Mouse (Mus musculus): ENCODE results near the gene Adk. TPM values are rescaled to one million over a fixed set of nuclear protein-coding genes. Genes with fewer than 3 reads are reported as not detected.
A peak's percentile ranks its signal among the peaks of the same experiment; 100 is the strongest.

The Adk gene
- polyA plus RNA-seq, 1 experiment from 2014 or later = 104 TPM

DNA sequence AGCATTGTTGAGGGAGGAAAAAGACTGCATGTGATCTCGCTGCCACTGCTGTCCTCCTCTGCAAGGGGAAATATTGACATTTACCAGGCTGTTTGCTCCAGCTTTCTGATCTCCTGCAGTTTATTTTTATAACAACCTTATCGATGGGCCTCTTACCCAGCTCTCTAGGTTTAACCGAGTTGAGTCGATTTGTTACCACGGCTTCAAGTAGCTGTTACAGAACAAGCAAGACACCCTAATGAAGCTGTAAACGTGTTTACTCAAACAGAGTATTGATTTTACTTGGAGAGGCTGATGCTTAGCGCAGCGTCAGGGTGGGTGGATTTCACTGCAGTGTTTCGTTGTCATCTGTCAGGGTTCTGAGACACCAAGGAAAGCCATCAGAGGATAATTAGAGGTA is 382.3 kb downstream of the Adk start:
- Histone ChIP-seq H3K9ac (no peak overlapping the region), H3K4me3 (no peak overlapping the region), H3K36me3 (ENCODE audit: poor library complexity, severe bottlenecking) (no peaks in the 10 kb centered on the region), H3K9me3 (replicated peaks) (no peaks in the 10 kb centered on the region), H3K4me1 (peaks cover 10% of the 10 kb centered on the region), H3K4me2 (no peak overlapping the region), H3K27ac (no peak overlapping the region), H3K27me3 (no peaks in the 10 kb centered on the region)
- ATAC-seq = no peak
- 50% methylated on average over 9 of the region's 9 CpGs for WGBS

DNA sequence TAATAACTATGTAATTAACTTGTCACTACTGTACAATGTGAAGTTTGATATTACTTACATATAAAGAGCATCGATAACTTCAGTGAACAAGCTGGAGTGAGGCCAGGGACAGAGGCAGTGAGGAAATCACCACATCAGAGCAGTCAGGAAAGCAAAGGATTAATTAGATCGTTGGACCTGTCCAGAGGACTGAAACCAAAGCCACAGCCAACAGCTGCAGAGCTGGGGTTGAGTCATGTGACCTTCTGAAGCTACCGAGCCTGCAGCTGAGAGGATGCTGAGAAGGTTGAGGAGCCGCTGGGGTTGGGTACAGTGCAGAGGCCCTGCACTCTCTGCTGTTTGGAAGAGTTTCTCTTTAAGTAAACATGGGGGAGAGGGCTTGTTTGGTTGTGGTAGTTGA is 387.4 kb downstream of the Adk start:
- Histone ChIP-seq H3K36me3 (ENCODE audit: poor library complexity, severe bottlenecking) (no peaks in the 10 kb centered on the region), H3K27ac (no peak overlapping the region), H3K9ac (no peak overlapping the region), H3K4me3 (no peak overlapping the region), H3K4me2 (no peak overlapping the region), H3K4me1 (peaks cover 12% of the 10 kb centered on the region; the same call in 1 of the 2 replicates), H3K27me3 (no peaks in the 10 kb centered on the region), H3K9me3 (replicated peaks) (no peaks in the 10 kb centered on the region; the same call in 1 of the 2 replicates)
- WGBS = 30% methylated on average over 4 of the region's 4 CpGs
- ATAC-seq = peak; percentile 68

DNA sequence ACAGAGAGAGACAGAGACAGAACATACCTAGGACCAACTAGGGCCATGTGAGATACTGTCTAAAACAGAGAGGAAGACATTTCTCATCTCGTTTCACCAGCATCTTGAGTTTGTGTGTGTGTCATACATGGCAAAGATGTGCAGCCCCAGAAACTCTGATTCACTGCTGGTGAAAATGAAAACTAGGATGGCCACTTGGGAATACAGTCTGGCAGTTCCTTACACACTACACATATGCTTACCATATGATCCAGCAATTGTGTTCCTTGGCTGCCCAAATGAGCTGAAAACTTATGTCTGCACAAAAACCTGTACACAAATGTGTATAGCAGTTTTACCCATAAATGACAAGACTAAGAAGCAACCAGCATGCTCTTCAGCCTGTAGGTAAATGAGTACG is 388.2 kb downstream of the Adk start:
- Histone ChIP-seq H3K36me3 (ENCODE audit: poor library complexity, severe bottlenecking) (no peaks in the 10 kb centered on the region), H3K9ac (no peak overlapping the region), H3K4me1 (peaks cover 12% of the 10 kb centered on the region; the same call in 1 of the 2 replicates), H3K27me3 (no peaks in the 10 kb centered on the region), H3K9me3 (replicated peaks) (no peaks in the 10 kb centered on the region; the same call in 1 of the 2 replicates), H3K4me2 (no peak overlapping the region), H3K27ac (no peak overlapping the region), H3K4me3 (no peak overlapping the region)
- no peak for ATAC-seq
- 93% methylated on average over 2 of the region's 2 CpGs for WGBS

DNA sequence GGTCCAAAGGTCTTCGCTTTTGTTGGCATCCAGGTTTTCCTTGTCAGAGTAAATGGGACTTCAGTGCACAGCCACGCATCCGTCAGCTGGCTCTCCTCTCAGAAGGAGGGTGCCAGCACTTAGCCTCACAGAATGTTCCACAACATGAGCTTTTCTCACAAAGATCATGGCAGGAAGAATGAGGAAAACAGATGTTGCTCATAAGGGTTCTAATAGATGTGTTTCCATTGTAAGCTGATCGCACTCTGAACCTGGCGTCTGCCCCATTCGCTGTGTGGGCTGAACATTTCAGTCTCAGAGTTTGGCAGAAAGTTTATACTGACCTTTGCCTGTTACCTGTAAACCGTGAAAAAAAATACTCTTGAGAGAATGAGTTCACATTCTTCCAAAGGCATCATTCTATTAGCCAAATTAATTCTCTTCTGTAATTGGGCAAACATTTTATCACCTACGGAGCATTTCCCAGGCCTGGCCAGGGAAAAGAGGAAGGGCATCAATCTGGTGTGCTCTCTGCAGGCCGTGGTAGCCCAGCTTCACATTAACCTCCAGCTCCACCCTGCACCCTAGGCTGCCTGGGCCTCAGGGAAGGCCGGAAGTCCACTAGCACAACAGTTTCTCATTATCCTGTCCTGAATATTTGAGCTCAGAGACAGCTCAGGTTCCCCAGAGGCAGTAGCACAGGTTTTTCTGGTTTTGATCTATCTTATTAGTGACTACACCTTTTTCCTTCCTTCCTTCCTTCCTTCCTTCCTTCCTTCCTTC is 389.6 kb downstream of the Adk start:
- no peak overlapping the region for H3K27ac ChIP-seq
- no peaks in the 10 kb centered on the region for H3K36me3 ChIP-seq (ENCODE audit: poor library complexity, severe bottlenecking)
- H3K27me3 ChIP-seq = no peaks in the 10 kb centered on the region
- H3K9ac ChIP-seq = no peak overlapping the region
- no peaks in the 10 kb centered on the region; the same call in 1 of the 2 replicates for H3K9me3 ChIP-seq (replicated peaks)
- no peak overlapping the region for H3K4me2 ChIP-seq
- no peak for ATAC-seq
- 81% methylated on average over 10 of the region's 10 CpGs for WGBS
- peaks cover 12% of the 10 kb centered on the region; the same call in 1 of the 2 replicates for H3K4me1 ChIP-seq
- H3K4me3 ChIP-seq = no peak overlapping the region

DNA sequence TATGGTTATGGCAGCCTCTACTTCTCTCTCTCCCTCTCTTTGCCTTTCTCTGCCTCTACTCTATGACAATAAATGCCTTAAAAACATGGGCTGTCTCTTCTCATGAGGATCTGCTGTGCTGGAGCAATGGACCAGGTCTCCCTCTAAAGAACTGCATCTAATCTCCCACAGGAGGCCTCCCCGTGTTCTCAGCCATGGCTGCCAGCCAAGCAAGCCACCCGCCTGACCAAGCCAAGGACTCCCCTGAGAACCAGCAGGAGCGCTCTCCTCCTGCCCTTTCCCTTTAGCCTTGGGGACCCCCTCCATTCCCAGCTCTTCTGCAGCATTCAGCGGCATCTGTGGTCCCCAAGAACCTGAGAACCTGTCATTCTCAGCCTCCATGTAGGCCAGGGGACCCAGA is 400.2 kb downstream of the Adk start:
- ATAC-seq = no peak
- Histone ChIP-seq H3K27me3 (no peaks in the 10 kb centered on the region), H3K9me3 (replicated peaks) (no peaks in the 10 kb centered on the region), H3K4me3 (no peak overlapping the region), H3K27ac (no peak overlapping the region), H3K36me3 (ENCODE audit: poor library complexity, severe bottlenecking) (no peaks in the 10 kb centered on the region), H3K9ac (no peak overlapping the region), H3K4me2 (no peak overlapping the region), H3K4me1 (no peaks in the 10 kb centered on the region)
- 62% methylated on average over 4 of the region's 4 CpGs for WGBS

DNA sequence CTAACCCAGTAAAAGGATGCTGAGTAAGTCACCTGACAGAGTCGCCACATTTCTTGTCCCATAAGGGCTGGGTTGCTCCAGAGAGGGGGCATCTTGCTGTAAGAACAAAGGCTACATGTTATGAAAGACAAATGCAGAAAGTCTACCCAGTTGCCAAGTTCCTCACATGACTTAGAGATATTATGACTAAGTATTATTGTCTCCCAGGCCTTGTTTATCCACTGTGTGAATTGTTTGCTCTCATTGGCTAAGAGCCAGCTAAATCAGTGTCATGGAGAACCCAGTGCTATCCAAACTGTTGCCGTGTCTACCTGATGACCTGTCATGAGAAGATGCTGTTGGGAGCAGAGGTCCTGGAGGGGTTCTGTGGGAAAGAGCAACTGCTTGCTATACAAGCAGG is 401.5 kb downstream of the Adk start:
- 91% methylated on average over 2 of the region's 2 CpGs for WGBS
- no peak for ATAC-seq
- Histone ChIP-seq H3K27ac (no peak overlapping the region), H3K4me3 (no peak overlapping the region), H3K36me3 (ENCODE audit: poor library complexity, severe bottlenecking) (no peaks in the 10 kb centered on the region), H3K9ac (no peak overlapping the region), H3K9me3 (replicated peaks) (no peaks in the 10 kb centered on the region), H3K4me1 (peaks cover 4% of the 10 kb centered on the region; the same call in 1 of the 2 replicates), H3K27me3 (no peaks in the 10 kb centered on the region), H3K4me2 (no peak overlapping the region)

DNA sequence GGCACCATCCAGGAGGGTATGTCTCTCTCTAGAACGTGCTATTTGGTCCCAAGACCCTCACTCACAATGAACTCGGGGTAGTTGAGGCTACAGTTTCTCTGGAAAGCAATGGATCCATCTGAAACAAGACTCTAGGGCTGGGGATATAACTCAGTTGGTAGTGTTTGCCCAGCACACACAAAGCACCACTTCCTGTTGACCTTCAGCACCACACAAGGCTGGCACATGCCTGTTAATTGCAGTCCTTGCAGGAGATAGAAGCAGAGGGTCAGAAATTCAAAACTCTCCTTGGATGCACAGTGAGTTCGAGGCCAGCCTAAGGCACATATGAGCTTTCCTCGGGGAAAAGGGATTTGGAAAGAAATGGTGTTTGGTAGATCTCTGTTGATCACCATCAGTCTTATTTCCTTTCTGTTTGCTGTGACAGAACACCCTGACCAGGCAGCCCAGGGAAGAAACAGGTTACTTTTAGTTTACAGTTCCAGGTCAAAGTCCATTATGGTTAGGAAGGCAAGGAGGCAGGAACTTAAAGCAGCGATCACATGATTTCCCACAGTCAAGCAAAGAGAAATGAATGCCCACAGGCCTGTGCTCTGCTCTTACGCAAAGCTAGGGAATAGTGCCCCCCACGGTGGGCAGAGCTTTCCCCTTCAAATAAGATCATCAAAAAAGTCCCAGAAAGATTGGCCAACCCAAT is 403.4 kb downstream of the Adk start:
- Histone ChIP-seq H3K4me3 (no peak overlapping the region), H3K9me3 (replicated peaks) (no peaks in the 10 kb centered on the region), H3K9ac (no peak overlapping the region), H3K4me1 (peaks cover 4% of the 10 kb centered on the region; the same call in 1 of the 2 replicates), H3K27me3 (no peaks in the 10 kb centered on the region), H3K4me2 (no peak overlapping the region), H3K27ac (no peak overlapping the region), H3K36me3 (ENCODE audit: poor library complexity, severe bottlenecking) (no peaks in the 10 kb centered on the region)
- ATAC-seq = no peak
- 95% methylated on average over 7 of the region's 7 CpGs for WGBS

DNA sequence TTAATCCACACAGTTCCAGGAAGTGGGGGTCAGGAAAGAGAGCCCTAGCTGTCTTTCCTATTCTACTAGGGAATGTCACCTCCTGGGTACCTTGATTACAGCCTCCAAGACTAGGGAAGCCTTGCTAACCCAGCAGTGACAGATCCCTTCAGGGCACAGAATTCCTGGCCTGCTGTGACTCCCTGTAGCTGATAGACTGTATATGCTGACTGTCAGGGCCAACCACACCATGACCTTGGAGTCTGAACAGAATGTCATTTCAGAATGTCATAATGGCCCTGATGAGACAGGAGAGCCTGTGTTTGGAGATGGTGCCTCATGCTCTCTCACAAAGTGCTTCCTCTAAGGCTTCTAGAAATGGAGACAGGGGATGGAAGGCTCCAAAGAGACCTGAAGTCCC is 404.2 kb downstream of the Adk start:
- Histone ChIP-seq H3K36me3 (ENCODE audit: poor library complexity, severe bottlenecking) (no peaks in the 10 kb centered on the region), H3K4me2 (no peak overlapping the region), H3K9me3 (replicated peaks) (no peaks in the 10 kb centered on the region), H3K27ac (no peak overlapping the region), H3K9ac (no peak overlapping the region), H3K27me3 (no peaks in the 10 kb centered on the region), H3K4me1 (peaks cover 4% of the 10 kb centered on the region; the same call in 1 of the 2 replicates), H3K4me3 (no peak overlapping the region)
- ATAC-seq = no peak

DNA sequence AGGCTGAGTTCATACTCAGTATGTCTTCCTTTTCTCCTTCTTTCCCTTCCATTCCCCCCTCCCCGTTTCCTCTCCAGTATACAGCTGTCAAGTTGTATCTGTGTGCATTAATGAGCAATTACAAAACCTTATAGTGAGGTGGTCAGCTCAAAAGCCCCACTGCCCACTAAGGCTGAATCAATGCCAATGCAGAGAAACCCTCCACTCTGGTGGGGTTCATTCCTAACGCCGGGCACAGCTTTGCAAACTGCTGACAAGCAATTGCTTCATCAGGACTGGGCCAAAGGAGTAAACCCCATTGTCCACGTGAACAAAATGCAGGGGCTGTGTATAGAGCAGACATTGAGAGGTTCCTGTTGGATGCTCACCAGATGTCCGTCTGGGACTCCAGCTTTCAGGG is 405.5 kb downstream of the Adk start:
- WGBS = 66% methylated on average over 5 of the region's 5 CpGs

DNA sequence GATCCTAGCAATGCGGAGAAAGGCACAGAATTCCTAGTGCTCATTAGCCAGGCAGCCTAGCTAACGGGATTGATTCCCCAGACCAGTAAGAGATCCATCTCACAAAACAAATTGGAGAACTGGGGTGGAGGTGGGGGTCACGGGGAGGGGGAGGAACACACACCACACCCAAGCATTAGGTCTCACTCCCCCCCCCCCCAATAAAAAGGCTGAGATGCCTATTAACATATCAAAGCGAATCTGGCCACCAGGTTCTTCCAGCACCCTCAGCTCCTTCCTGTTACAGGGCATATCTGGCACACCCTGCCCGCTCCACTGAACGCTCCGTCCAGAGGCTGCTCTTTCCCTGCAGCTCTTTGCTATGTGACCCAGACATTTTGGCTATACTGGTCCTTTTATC is 406.3 kb downstream of the Adk start:
- Histone ChIP-seq H3K27me3 (no peaks in the 10 kb centered on the region), H3K4me2 (no peak overlapping the region), H3K27ac (no peak overlapping the region), H3K4me3 (no peak overlapping the region), H3K36me3 (ENCODE audit: poor library complexity, severe bottlenecking) (no peaks in the 10 kb centered on the region), H3K9me3 (replicated peaks) (no peaks in the 10 kb centered on the region), H3K4me1 (peaks cover 4% of the 10 kb centered on the region; the same call in 1 of the 2 replicates), H3K9ac (no peak overlapping the region)
- ATAC-seq = no peak
- 66% methylated on average over 7 of the region's 7 CpGs for WGBS

More for the DNA sequence above, 405.5 kb downstream of the Adk start:
- H3K9me3 ChIP-seq (replicated peaks) = no peaks in the 10 kb centered on the region
- peaks cover 4% of the 10 kb centered on the region; the same call in 1 of the 2 replicates for H3K4me1 ChIP-seq
- no peaks in the 10 kb centered on the region for H3K36me3 ChIP-seq (ENCODE audit: poor library complexity, severe bottlenecking)
- ATAC-seq = no peak
- H3K4me2 ChIP-seq = no peak overlapping the region
- no peaks in the 10 kb centered on the region for H3K27me3 ChIP-seq
- no peak overlapping the region for H3K27ac ChIP-seq
- no peak overlapping the region for H3K9ac ChIP-seq
- H3K4me3 ChIP-seq = no peak overlapping the region

DNA sequence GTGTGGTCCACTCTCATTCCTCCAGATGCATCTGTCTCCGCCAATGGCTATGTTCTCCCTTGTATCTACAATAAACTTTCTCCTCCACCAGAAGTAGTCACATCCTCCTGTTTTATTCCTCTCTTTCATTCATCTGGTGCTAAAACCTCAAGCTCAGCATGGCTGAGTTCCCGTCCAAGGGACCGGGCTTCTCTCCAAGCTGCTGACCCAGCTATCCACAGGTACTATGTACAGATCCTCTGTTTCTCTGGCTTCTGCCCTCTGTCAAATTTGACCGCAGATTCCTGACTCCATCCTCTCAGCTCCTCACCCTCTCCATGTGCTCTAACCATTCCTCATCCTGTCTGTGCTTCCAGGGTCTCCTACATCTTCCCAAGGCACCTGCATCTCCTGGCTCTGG is 406.8 kb downstream of the Adk start:
- Histone ChIP-seq H3K9me3 (replicated peaks) (no peaks in the 10 kb centered on the region), H3K4me2 (no peak overlapping the region), H3K27ac (no peak overlapping the region), H3K4me3 (no peak overlapping the region), H3K27me3 (no peaks in the 10 kb centered on the region), H3K36me3 (ENCODE audit: poor library complexity, severe bottlenecking) (no peaks in the 10 kb centered on the region), H3K4me1 (peaks cover 4% of the 10 kb centered on the region; the same call in 1 of the 2 replicates), H3K9ac (no peak overlapping the region)
- 90% methylated on average over 4 of the region's 4 CpGs for WGBS
- no peak for ATAC-seq

DNA sequence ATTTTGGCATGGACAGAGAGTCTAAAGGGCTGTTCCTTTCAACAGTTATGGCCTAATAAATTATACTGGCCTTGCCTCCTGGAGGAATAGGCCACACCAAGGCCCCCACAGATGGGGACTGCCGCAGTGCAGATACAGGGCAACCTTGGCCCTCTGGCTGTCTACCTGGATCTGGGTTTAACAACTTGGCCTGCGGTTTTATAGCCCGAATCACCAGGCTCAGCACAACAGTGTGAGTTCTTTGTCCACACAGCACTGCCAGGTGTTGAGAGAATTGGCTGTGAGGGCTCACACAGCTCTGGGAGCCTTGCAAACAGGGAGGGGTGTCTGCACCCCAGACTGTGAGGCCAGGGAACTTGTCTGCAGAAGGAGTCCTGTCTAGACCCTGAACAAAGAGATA is 410.0 kb downstream of the Adk start:
- H3K27ac ChIP-seq = no peak overlapping the region
- no peaks in the 10 kb centered on the region for H3K36me3 ChIP-seq (ENCODE audit: poor library complexity, severe bottlenecking)
- H3K9ac ChIP-seq = no peak overlapping the region
- H3K9me3 ChIP-seq (replicated peaks) = no peaks in the 10 kb centered on the region
- peaks cover 4% of the 10 kb centered on the region; the same call in 1 of the 2 replicates for H3K4me1 ChIP-seq
- no peak overlapping the region for H3K4me2 ChIP-seq
- WGBS = 89% methylated on average over 3 of the region's 3 CpGs
- ATAC-seq = no peak
- H3K27me3 ChIP-seq = no peaks in the 10 kb centered on the region
- no peak overlapping the region for H3K4me3 ChIP-seq

Data from forebrain, embryonic 13.5 days (tissue).